Mouse (Mus musculus): Measurements from ENCODE around the gene Tsc1.

Gene Tsc1

GRCm38 (mm10) chr2:28641435-28641941 lies 460 bp downstream of the Tsc1 start:
- peak; percentile 42 to 48 for DNase-seq (ENCODE audit: low spot score in 2 of 2)

- DNase-seq (ENCODE audit: low spot score in 2 of 2), result no peak
Measured at GRCm38 (mm10) chr2:28643081-28643480, 2.1 kb downstream of the Tsc1 start.

GRCm38 (mm10) chr2:28650526-28650925 lies 9.5 kb downstream of the Tsc1 start:
- no peak for DNase-seq (ENCODE audit: low spot score in 2 of 2)

- no peak for DNase-seq (ENCODE audit: low spot score in 2 of 2)
Measured at GRCm38 (mm10) chr2:28653351-28653750, 12.3 kb downstream of the Tsc1 start.

- DNase-seq (ENCODE audit: low spot score in 2 of 2), result no peak
Measured at GRCm38 (mm10) chr2:28654295-28654694, 13.3 kb downstream of the Tsc1 start.

GRCm38 (mm10) chr2:28656216-28656615 lies 15.2 kb downstream of the Tsc1 start:
- no peak for DNase-seq (ENCODE audit: low spot score in 2 of 2)

GRCm38 (mm10) chr2:28662891-28663290 lies 21.9 kb downstream of the Tsc1 start:
- no peak for DNase-seq (ENCODE audit: low spot score in 2 of 2)

- DNase-seq (ENCODE audit: low spot score in 2 of 2), result no peak
Measured at GRCm38 (mm10) chr2:28665818-28666217, 24.8 kb downstream of the Tsc1 start.

- no peak for DNase-seq (ENCODE audit: low spot score in 2 of 2)
Measured at GRCm38 (mm10) chr2:28671438-28671837, 30.4 kb downstream of the Tsc1 start.

GRCm38 (mm10) chr2:28676005-28676404 lies 35.0 kb downstream of the Tsc1 start:
- no peak for DNase-seq (ENCODE audit: low spot score in 2 of 2)

GRCm38 (mm10) chr2:28680710-28681109 lies 39.7 kb downstream of the Tsc1 start:
- DNase-seq (ENCODE audit: low spot score in 2 of 2), result no peak

- peak; percentile 60 to 67 for DNase-seq (ENCODE audit: low spot score in 2 of 2)
Measured at GRCm38 (mm10) chr2:28681718-28682117, 40.7 kb downstream of the Tsc1 start.

- DNase-seq (ENCODE audit: low spot score in 2 of 2), result no peak
Measured at GRCm38 (mm10) chr2:28685895-28686294, 44.9 kb downstream of the Tsc1 start.

- peak in 1 of 2 experiments; percentile 55 for DNase-seq (ENCODE audit: low spot score in 2 of 2)
Measured at GRCm38 (mm10) chr2:28688431-28688830, 47.4 kb downstream of the Tsc1 start.

GRCm38 (mm10) chr2:28692692-28693091 lies 51.7 kb downstream of the Tsc1 start:
- no peak for DNase-seq (ENCODE audit: low spot score in 2 of 2)

- no peak for DNase-seq (ENCODE audit: low spot score in 2 of 2)
Measured at GRCm38 (mm10) chr2:28698566-28698965, 57.5 kb downstream of the Tsc1 start.

- peak; percentile 92 to 94 for DNase-seq (ENCODE audit: low spot score in 2 of 2)
Measured at GRCm38 (mm10) chr2:28699361-28700335, 58.6 kb downstream of the Tsc1 start, which contains the start of the genes Spaca9 and Ak8. Gene Spaca9, minus strand, starts transcription at chr2:28699727. Gene Ak8, plus strand, starts transcription at chr2:28700164.

GRCm38 (mm10) chr2:28701646-28702262 lies 60.7 kb downstream of the Tsc1 start:
- DNase-seq (ENCODE audit: low spot score in 2 of 2), result no peak

GRCm38 (mm10) chr2:28706106-28706636 lies 65.1 kb downstream of the Tsc1 start:
- no peak for DNase-seq (ENCODE audit: low spot score in 2 of 2)

- no peak for DNase-seq (ENCODE audit: low spot score in 2 of 2)
Measured at GRCm38 (mm10) chr2:28706787-28707186, 65.8 kb downstream of the Tsc1 start.

- no peak for DNase-seq (ENCODE audit: low spot score in 2 of 2)
Measured at GRCm38 (mm10) chr2:28713036-28713435, 72.0 kb downstream of the Tsc1 start.

GRCm38 (mm10) chr2:28722419-28722818 lies 81.4 kb downstream of the Tsc1 start:
- DNase-seq (ENCODE audit: low spot score in 2 of 2), result no peak

All from right cerebral cortex, postnatal 10 days (tissue).